8 mouse cellular contexts compared by ENCODE assay signal in genomic region chr7:30973501-30974289, GRCm38 (mm10). TPM values are rescaled to one million over a fixed set of nuclear protein-coding genes. Genes with fewer than 3 reads are reported as not detected.
DNase-seq lines count a peak whose midpoint lies in the region; ATAC-seq and TF ChIP-seq lines count a peak whose summit lies in the region.

Fam187b (plus strand) TSS chr7:30973790.

- peaks cover 22% of the 10 kb centered on the region for H3K27me3 ChIP-seq in heart, embryonic 13.5 days (replicated peaks)
- H3K27me3 ChIP-seq in kidney, postnatal 0 days (ENCODE audit: insufficient read depth, low read length) = no peaks in the 10 kb centered on the region
- peaks cover 13% of the 10 kb centered on the region for H3K27me3 ChIP-seq in liver, postnatal 0 days (ENCODE audit: insufficient read depth, low read length)
- H3K27me3 ChIP-seq in neural tube, embryonic 13.5 days = peaks cover 24% of the 10 kb centered on the region

- TF ChIP-seq CTCF in kidney, postnatal 0 days (IDR thresholded peaks at IDR 0.05; ENCODE audit: low read depth) = peak; percentile 80
- peak; percentile 90 for TF ChIP-seq CTCF in liver, postnatal 0 days (IDR thresholded peaks at IDR 0.05; ENCODE audit: low read depth)

- no peak; the same call in 1 of the 2 replicates for TF ChIP-seq EP300 in liver, postnatal 0 days (IDR thresholded peaks at IDR 0.05; ENCODE audit: low read depth)

- no peaks in the 10 kb centered on the region for H3K36me3 ChIP-seq in heart, embryonic 13.5 days
- no peaks in the 10 kb centered on the region for H3K36me3 ChIP-seq in kidney, postnatal 0 days (ENCODE audit: insufficient read depth, low read length)
- peaks cover 3% of the 10 kb centered on the region for H3K36me3 ChIP-seq in liver, postnatal 0 days (replicated peaks; ENCODE audit: insufficient read depth, low read length)
- H3K36me3 ChIP-seq in neural tube, embryonic 13.5 days = no peaks in the 10 kb centered on the region

- peak within 1 kb of the TSS; percentile 77 for H3K4me3 ChIP-seq in brown adipose tissue, adult 24 weeks (ENCODE audit: insufficient read depth, low read depth, low read length)
- peak within 1 kb of the TSS; percentile 56 for H3K4me3 ChIP-seq in heart, embryonic 13.5 days
- H3K4me3 ChIP-seq in kidney, postnatal 0 days (replicated peaks; ENCODE audit: low read depth, low read length) = peak within 1 kb of the TSS; percentile 53
- peak within 1 kb of the TSS; percentile 57 for H3K4me3 ChIP-seq in liver, postnatal 0 days (ENCODE audit: low read depth, low read length)
- peak within 1 kb of the TSS; percentile 33 for H3K4me3 ChIP-seq in neural tube, embryonic 13.5 days

- WGBS in heart, embryonic 13.5 days = 2% methylated on average over 37 of the region's 37 CpGs
- under 1% methylated on average over 37 of the region's 37 CpGs for WGBS in kidney, postnatal 0 days
- under 1% methylated on average over 37 of the region's 37 CpGs for WGBS in liver, postnatal 0 days (ENCODE audit: insufficient replicate concordance)
- 1% methylated on average over 37 of the region's 37 CpGs for WGBS in neural tube, embryonic 13.5 days

- no peak within 1 kb of the TSS for H3K27ac ChIP-seq in brown adipose tissue, adult 24 weeks (replicated peaks; ENCODE audit: low read depth, low read length)
- no peak within 1 kb of the TSS for H3K27ac ChIP-seq in heart, embryonic 13.5 days (replicated peaks)
- H3K27ac ChIP-seq in kidney, postnatal 0 days = peak within 1 kb of the TSS; percentile 80
- H3K27ac ChIP-seq in liver, postnatal 0 days (ENCODE audit: low read depth) = peak within 1 kb of the TSS; percentile 92
- H3K27ac ChIP-seq in neural tube, embryonic 13.5 days (replicated peaks) = no peak within 1 kb of the TSS

- H3K9me3 ChIP-seq in heart, embryonic 13.5 days = no peaks in the 10 kb centered on the region
- H3K9me3 ChIP-seq in kidney, postnatal 0 days (replicated peaks; ENCODE audit: low read length) = no peaks in the 10 kb centered on the region
- no peaks in the 10 kb centered on the region for H3K9me3 ChIP-seq in liver, postnatal 0 days (ENCODE audit: low read length)
- H3K9me3 ChIP-seq in neural tube, embryonic 13.5 days = no peaks in the 10 kb centered on the region

- peak; percentile 88 to 93 for DNase-seq in CD8-positive naive resting alpha-beta T cell, adult 2 months (ENCODE audit: low read depth in 2 of 2, low spot score in 2 of 2)
- peak; percentile 93 for DNase-seq in kidney, postnatal 0 days (ENCODE audit: low spot score)
- peak; percentile 90 for DNase-seq in liver, postnatal 0 days
- DNase-seq in testis, postnatal 10 days (ENCODE audit: low spot score) = peak; percentile 95

- peak within 1 kb of the TSS; percentile 78 for H3K4me2 ChIP-seq in heart, embryonic 13.5 days
- H3K4me2 ChIP-seq in kidney, postnatal 0 days (ENCODE audit: low read length) = peak within 1 kb of the TSS; percentile 60
- H3K4me2 ChIP-seq in liver, postnatal 0 days (ENCODE audit: low read depth, low read length) = peak within 1 kb of the TSS; percentile 60
- peak within 1 kb of the TSS; percentile 58 for H3K4me2 ChIP-seq in neural tube, embryonic 13.5 days

- peak; percentile 93 for ATAC-seq in erythroid progenitor cell, adult 5-6 weeks (replicated peaks; ENCODE audit: low FRiP score, poor library complexity, severe bottlenecking)
- peak; percentile 49; the same call in 1 of the 2 replicates for ATAC-seq in heart, embryonic 13.5 days (ENCODE audit: extremely low read depth, insufficient number of reproducible peaks, low FRiP score, low TSS enrichment)
- peak; percentile 96 for ATAC-seq in kidney, postnatal 0 days (replicated peaks; ENCODE audit: low FRiP score, low read depth)
- ATAC-seq in liver, postnatal 0 days = peak; percentile 94
- ATAC-seq in neural tube, embryonic 13.5 days (ENCODE audit: low read depth) = peak; percentile 72

- H3K4me1 ChIP-seq in brown adipose tissue, adult 24 weeks (ENCODE audit: control insufficient read depth, insufficient read depth, insufficient read length, low read length) = no peaks in the 10 kb centered on the region
- peaks cover 11% of the 10 kb centered on the region for H3K4me1 ChIP-seq in heart, embryonic 13.5 days
- no peaks in the 10 kb centered on the region for H3K4me1 ChIP-seq in kidney, postnatal 0 days (replicated peaks; ENCODE audit: insufficient read depth, low read length)
- H3K4me1 ChIP-seq in liver, postnatal 0 days (ENCODE audit: insufficient read depth) = peaks cover 7% of the 10 kb centered on the region
- peaks cover 10% of the 10 kb centered on the region for H3K4me1 ChIP-seq in neural tube, embryonic 13.5 days (replicated peaks)

- H3K9ac ChIP-seq in heart, embryonic 13.5 days = peak within 1 kb of the TSS; percentile 78
- H3K9ac ChIP-seq in kidney, postnatal 0 days (ENCODE audit: low read depth, low read length) = peak within 1 kb of the TSS; percentile 69
- peak within 1 kb of the TSS; percentile 70 for H3K9ac ChIP-seq in liver, postnatal 0 days (replicated peaks)
- H3K9ac ChIP-seq in neural tube, embryonic 13.5 days = peak within 1 kb of the TSS; percentile 42

RNA-seq across cellular contexts. Expression of gene Fam187b, which starts in this region (rescaled TPM):
- not detected in 2 replicates for polyA plus RNA-seq in brown adipose tissue, adult 24 weeks (2012; ENCODE audit: insufficient read depth, insufficient read length, missing spikeins)
- not detected in 2 replicates for total RNA-seq in erythroid progenitor cell, adult 5-6 weeks (2015; ENCODE audit: low replicate concordance)
- not detected in 2 replicates for total RNA-seq in erythroid progenitor cell, adult 5-6 weeks (2017; ENCODE audit: low replicate concordance)
- polyA plus RNA-seq in heart, embryonic 13.5 days (2015; fragmentation: Nextera tagmentation; extraction: Ambion mirVana) = 1.1 and 1.4 TPM in 2 replicates
- 8.9 and 9.2 TPM in 2 replicates for polyA plus RNA-seq in kidney, postnatal 0 days (2015; fragmentation: Nextera tagmentation; extraction: Ambion mirVana)
- 4.0 and 5.0 TPM in 2 replicates for polyA plus RNA-seq in liver, postnatal 0 days (2015; fragmentation: Nextera tagmentation; extraction: Ambion mirVana)
- polyA plus RNA-seq in neural tube, embryonic 13.5 days (2015; fragmentation: Nextera tagmentation; extraction: Ambion mirVana) = 0.25 and 0.53 TPM in 2 replicates

Comparison
In these comparisons a context has a peak if more than half of its experiments do, and no peak if none do; other contexts are left out.
1. Peak in ATAC-seq in erythroid progenitor cell, adult 5-6 weeks; RNA of the gene not detected or under 1 TPM.
2. Peak in ATAC-seq, H3K4me3 ChIP-seq, H3K9ac ChIP-seq and H3K4me2 ChIP-seq in neural tube, embryonic 13.5 days; RNA of the gene not detected or under 1 TPM.
3. H3K27ac ChIP-seq: peak in kidney, postnatal 0 days (single experiment) and liver, postnatal 0 days (single experiment); none in brown adipose tissue, adult 24 weeks (single experiment), heart, embryonic 13.5 days (single experiment) and neural tube, embryonic 13.5 days (single experiment).
4. Peak in every context shown above with its lines, with median percentiles within 50 percentile points of each other: DNase-seq, H3K4me3 ChIP-seq, ATAC-seq, H3K4me2 ChIP-seq and H3K9ac ChIP-seq.